ENCODE assay signal across 14 mouse cellular contexts in the genomic region with DNA sequence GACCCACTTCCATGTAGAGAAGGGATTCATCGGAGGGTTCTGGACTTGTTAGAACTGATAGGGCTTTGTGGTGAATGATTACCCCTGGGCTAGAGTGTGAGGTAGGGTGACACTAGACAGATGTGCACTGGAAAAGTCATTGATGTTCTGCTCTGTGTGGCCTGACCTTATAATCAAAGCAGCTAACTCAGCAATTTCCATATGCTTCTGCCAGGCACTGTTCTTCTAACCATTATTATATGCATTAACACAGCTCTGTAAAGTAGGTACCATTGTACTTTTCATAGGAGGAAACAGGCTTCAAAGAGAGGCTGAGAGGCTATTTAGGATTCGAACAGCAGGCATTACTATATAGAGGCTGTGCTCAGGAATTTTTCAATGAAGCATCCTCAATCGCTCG.
"Had no signal": no experiment of that assay in that cellular context is flagged by ENCODE, and none has a peak within 500 bp of the region (broad histone marks: within the 10 kb centered on the region; RNA-seq: fewer than 3 reads in every experiment).

No protein-coding gene starts in this region.

- H3K27ac ChIP-seq: liver, embryonic 14.5 days had no signal

- H3K9me3 ChIP-seq: lung, embryonic 15.5 days had no signal

- DNase-seq: kidney, adult 18-20 months; kidney, adult 9 months; kidney, postnatal 14 days; kidney, postnatal 4 days; layer of hippocampus, adult 9-11 months; layer of hippocampus, postnatal 36 days; liver, postnatal 0 days; lung, postnatal 14 days; lung, postnatal 4 days; midbrain, embryonic 14.5 days; thymus, adult 18-20 months; thymus, postnatal 36 days had no signal

- H3K27me3 ChIP-seq: lung, embryonic 15.5 days had no signal

- H3K36me3 ChIP-seq: lung, embryonic 15.5 days had no signal
